Mouse (Mus musculus) hindbrain, embryonic 14.5 days (tissue): Measurements from ENCODE around the gene Tfdp1. TPM values are rescaled to one million over a fixed set of nuclear protein-coding genes. Genes with fewer than 3 reads are reported as not detected.

Source experiments
- polyA plus RNA-seq: library from polyadenylated mRNA; unstranded; fragments of >200 nt; fragmentation: Nextera tagmentation; extraction: Ambion mirVana; gene quantifications from 2 replicates; pipeline ENCODE4 v1.2.1, GENCODE M21; 2014

Tfdp1 gene
- polyA plus RNA-seq, 1 experiment from 2014 or later = 104 TPM

Other genes starting within 250 kb of the Tfdp1 start
- 32.9 and 35.2 TPM in 2 replicates for gene Pcid2, start 233.3 kb upstream of the Tfdp1 start, polyA plus RNA-seq
- gene Cul4a, start 233.1 kb upstream of the Tfdp1 start, polyA plus RNA-seq = 74.6 and 75.3 TPM in 2 replicates
- 331 and 347 TPM in 2 replicates for gene Lamp1, start 179.6 kb upstream of the Tfdp1 start, polyA plus RNA-seq
- gene Grtp1, start 138.1 kb upstream of the Tfdp1 start, polyA plus RNA-seq = 11.7 and 12.6 TPM in 2 replicates
- not detected in 2 replicates for gene Adprhl1, start 84.6 kb upstream of the Tfdp1 start, polyA plus RNA-seq
- gene Dcun1d2, start 50.6 kb upstream of the Tfdp1 start, polyA plus RNA-seq = 34.1 and 36.5 TPM in 2 replicates
- gene Tmco3, start 50.6 kb upstream of the Tfdp1 start, polyA plus RNA-seq = 50.1 and 51.4 TPM in 2 replicates
- gene Atp4b, start 58.1 kb downstream of the Tfdp1 start, polyA plus RNA-seq = not detected in 2 replicates
- gene Grk1, start 66.3 kb downstream of the Tfdp1 start, polyA plus RNA-seq = not detected in 2 replicates
- gene Tmem255b, start 96.4 kb downstream of the Tfdp1 start, polyA plus RNA-seq = 0.75 and 1.5 TPM in 2 replicates
- 34.7 and 36.2 TPM in 2 replicates for gene Gas6, start 155.7 kb downstream of the Tfdp1 start, polyA plus RNA-seq
- gene 1700029H14Rik, start 223.7 kb downstream of the Tfdp1 start, polyA plus RNA-seq = not detected in 2 replicates